Mouse (Mus musculus): ENCODE data around the gene Dop1b. TPM values are rescaled to one million over a fixed set of nuclear protein-coding genes. Genes with fewer than 3 reads are reported as not detected.

Dop1b gene
- polyA plus RNA-seq, 2 experiments: 13.0 to 18.9 TPM

DNA sequence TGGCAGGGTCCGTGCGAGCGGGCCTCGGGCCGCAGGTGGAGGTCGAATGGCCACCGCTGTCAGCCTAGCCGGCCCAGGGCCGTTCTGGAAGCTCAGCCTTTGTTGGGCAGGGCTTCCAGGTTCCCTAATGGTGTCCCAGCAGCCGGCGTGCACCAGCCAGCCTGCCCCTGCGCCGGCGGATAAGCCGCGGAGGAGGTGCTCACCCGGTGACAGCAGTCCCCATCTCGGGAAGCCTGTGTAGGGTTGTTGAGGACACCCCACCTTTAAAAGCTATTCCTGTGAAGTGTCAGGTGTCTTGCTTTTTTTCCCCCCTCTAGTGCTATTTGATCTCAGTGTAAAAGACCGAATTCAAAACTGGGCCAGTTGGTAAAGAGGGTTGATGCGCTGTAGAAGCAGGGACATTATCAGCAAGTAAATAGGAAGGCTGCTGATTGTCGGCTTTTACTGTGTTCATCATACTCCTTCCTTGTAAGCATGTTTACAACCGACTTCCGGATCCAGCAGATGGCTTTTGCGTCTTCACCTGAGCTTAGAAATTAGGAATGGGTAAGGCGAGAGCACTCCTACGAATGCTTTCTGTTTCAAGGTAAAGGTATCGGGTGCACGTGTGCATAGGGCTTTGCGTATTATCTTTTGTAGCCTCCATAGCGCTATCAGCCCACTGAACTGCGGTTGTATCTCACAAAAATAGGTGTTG lies 633 bp downstream of the Dop1b start:
- H3K4me1 ChIP-seq (ENCODE audit: control insufficient read depth, insufficient read depth, low read length): peaks cover 5% of the 10 kb centered on the region; the same call in 1 of the 2 replicates
- 11% methylated on average over 30 of the region's 31 CpGs for WGBS
- H3K9me3 ChIP-seq (ENCODE audit: control insufficient read depth, low read length): no peaks in the 10 kb centered on the region
- no peak overlapping the region for H3K27ac ChIP-seq (replicated peaks; ENCODE audit: low read depth, low read length)
- TF ChIP-seq POLR2A (IDR thresholded peaks at IDR 0.05; ENCODE audit: borderline replicate concordance, extremely low read depth, insufficient read depth, insufficient read length): no peak
- H3K27me3 ChIP-seq (ENCODE audit: control insufficient read depth, insufficient read depth, low read length): peaks cover 5% of the 10 kb centered on the region; the same call in 1 of the 2 replicates
- peak overlapping the region; percentile 75 for H3K4me3 ChIP-seq (replicated peaks; ENCODE audit: low read length)
- peak overlapping the region; percentile 95 for H3K4me2 ChIP-seq (replicated peaks; ENCODE audit: low read depth, low read length, severe bottlenecking)
- no peak for DNase-seq (ENCODE audit: low spot score)
- peak overlapping the region; percentile 77 for H3K9ac ChIP-seq (ENCODE audit: low read depth, low read length, severe bottlenecking)
- ATAC-seq (ENCODE audit: low FRiP score, low read depth): no peak
- H3K36me3 ChIP-seq (ENCODE audit: control insufficient read depth, insufficient read depth, low read length): 0 out of 2 replicates have a peak, but pooled peaks cover 3% of the 10 kb centered on the region

- ATAC-seq (ENCODE audit: low FRiP score, low read depth): no peak
- Histone ChIP-seq H3K9me3 (ENCODE audit: control insufficient read depth, low read length) (no peaks in the 10 kb centered on the region), H3K27me3 (ENCODE audit: control insufficient read depth, insufficient read depth, low read length) (peaks cover 5% of the 10 kb centered on the region; the same call in 1 of the 2 replicates), H3K4me1 (ENCODE audit: control insufficient read depth, insufficient read depth, low read length) (peaks cover 5% of the 10 kb centered on the region; the same call in 1 of the 2 replicates), H3K4me3 (replicated peaks; ENCODE audit: low read length) (peak overlapping the region; percentile 75), H3K36me3 (ENCODE audit: control insufficient read depth, insufficient read depth, low read length) (0 out of 2 replicates have a peak, but pooled peaks cover 3% of the 10 kb centered on the region), H3K27ac (replicated peaks; ENCODE audit: low read depth, low read length) (no peak overlapping the region), H3K9ac (ENCODE audit: low read depth, low read length, severe bottlenecking) (no peak overlapping the region), H3K4me2 (replicated peaks; ENCODE audit: low read depth, low read length, severe bottlenecking) (peak overlapping the region; percentile 95)
- DNase-seq (ENCODE audit: low spot score): no peak
- WGBS: 86% methylated on average over 7 of the region's 7 CpGs
- no peak for TF ChIP-seq POLR2A (IDR thresholded peaks at IDR 0.05; ENCODE audit: borderline replicate concordance, extremely low read depth, insufficient read depth, insufficient read length)
Observed at GRCm38 (mm10) chr16:93712966-93713365, 1.3 kb downstream of the Dop1b start.

DNA sequence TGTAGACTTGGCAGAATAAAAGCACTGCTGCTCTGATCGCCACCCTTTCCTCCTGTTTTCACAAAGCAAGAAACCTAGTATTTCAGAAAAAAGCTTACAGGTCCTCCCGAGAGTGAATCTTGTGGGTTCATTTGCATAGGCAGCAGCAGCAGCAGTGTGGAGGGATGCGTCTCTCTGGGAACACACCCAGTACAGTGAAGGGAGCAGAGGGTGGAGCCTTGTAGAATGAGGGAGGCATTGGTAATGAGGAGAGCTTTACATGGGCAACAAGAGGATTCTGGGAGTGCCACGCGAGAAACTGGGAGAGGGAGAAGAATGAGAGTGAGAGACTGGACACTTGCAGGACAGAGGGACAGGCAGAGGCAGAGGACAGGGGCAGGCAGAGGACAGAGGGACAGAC lies 2.7 kb downstream of the Dop1b start:
- Histone ChIP-seq H3K4me2 (replicated peaks; ENCODE audit: low read depth, low read length, severe bottlenecking) (no peak overlapping the region), H3K27me3 (ENCODE audit: control insufficient read depth, insufficient read depth, low read length) (peaks cover 5% of the 10 kb centered on the region; the same call in 1 of the 2 replicates), H3K9ac (ENCODE audit: low read depth, low read length, severe bottlenecking) (no peak overlapping the region), H3K4me3 (replicated peaks; ENCODE audit: low read length) (no peak overlapping the region), H3K4me1 (ENCODE audit: control insufficient read depth, insufficient read depth, low read length) (peaks cover 5% of the 10 kb centered on the region; the same call in 1 of the 2 replicates), H3K9me3 (ENCODE audit: control insufficient read depth, low read length) (no peaks in the 10 kb centered on the region), H3K27ac (replicated peaks; ENCODE audit: low read depth, low read length) (no peak overlapping the region), H3K36me3 (ENCODE audit: control insufficient read depth, insufficient read depth, low read length) (0 out of 2 replicates have a peak, but pooled peaks cover 3% of the 10 kb centered on the region)
- DNase-seq (ENCODE audit: low spot score) (no peak), ATAC-seq (ENCODE audit: low FRiP score, low read depth) (no peak)
- TF ChIP-seq POLR2A (IDR thresholded peaks at IDR 0.05; ENCODE audit: borderline replicate concordance, extremely low read depth, insufficient read depth, insufficient read length): no peak
- 34% methylated on average over 5 of the region's 5 CpGs for WGBS

DNA sequence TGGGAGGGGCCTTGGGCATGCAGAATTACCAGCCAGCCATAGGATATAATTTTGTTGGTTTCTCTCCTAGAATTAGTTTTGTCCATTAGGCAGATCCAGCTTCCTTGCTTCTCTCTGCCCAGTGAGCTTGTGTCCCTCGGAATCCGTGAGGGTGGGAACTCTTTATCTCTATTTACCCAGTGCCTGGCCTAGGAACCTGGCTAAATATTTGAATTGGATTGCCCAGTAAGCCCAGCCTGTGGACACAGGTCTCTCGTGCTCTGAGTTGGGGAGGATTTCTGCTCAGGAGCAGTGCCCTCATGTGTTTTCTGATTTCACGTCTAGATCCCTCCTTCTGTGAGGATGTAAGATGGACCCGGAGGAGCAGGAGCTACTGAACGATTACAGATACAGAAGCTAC lies 4.1 kb downstream of the Dop1b start:
- Histone ChIP-seq H3K9me3 (ENCODE audit: control insufficient read depth, low read length) (no peaks in the 10 kb centered on the region), H3K27me3 (ENCODE audit: control insufficient read depth, insufficient read depth, low read length) (peaks cover 5% of the 10 kb centered on the region; the same call in 1 of the 2 replicates), H3K4me1 (ENCODE audit: control insufficient read depth, insufficient read depth, low read length) (peaks cover 5% of the 10 kb centered on the region; the same call in 1 of the 2 replicates), H3K36me3 (ENCODE audit: control insufficient read depth, insufficient read depth, low read length) (0 out of 2 replicates have a peak, but pooled peaks cover 3% of the 10 kb centered on the region), H3K27ac (replicated peaks; ENCODE audit: low read depth, low read length) (no peak overlapping the region), H3K9ac (ENCODE audit: low read depth, low read length, severe bottlenecking) (no peak overlapping the region), H3K4me3 (replicated peaks; ENCODE audit: low read length) (no peak overlapping the region), H3K4me2 (replicated peaks; ENCODE audit: low read depth, low read length, severe bottlenecking) (no peak overlapping the region)
- no peak for TF ChIP-seq POLR2A (IDR thresholded peaks at IDR 0.05; ENCODE audit: borderline replicate concordance, extremely low read depth, insufficient read depth, insufficient read length)
- 95% methylated on average over 6 of the region's 6 CpGs for WGBS
- ATAC-seq (ENCODE audit: low FRiP score, low read depth): no peak
- no peak for DNase-seq (ENCODE audit: low spot score)

- WGBS: 30% methylated on average over 5 of the region's 5 CpGs
- peaks cover 5% of the 10 kb centered on the region; the same call in 1 of the 2 replicates for H3K27me3 ChIP-seq (ENCODE audit: control insufficient read depth, insufficient read depth, low read length)
- 0 out of 2 replicates have a peak, but pooled peaks cover 3% of the 10 kb centered on the region for H3K36me3 ChIP-seq (ENCODE audit: control insufficient read depth, insufficient read depth, low read length)
- H3K4me1 ChIP-seq (ENCODE audit: control insufficient read depth, insufficient read depth, low read length): peaks cover 5% of the 10 kb centered on the region; the same call in 1 of the 2 replicates
- no peaks in the 10 kb centered on the region for H3K9me3 ChIP-seq (ENCODE audit: control insufficient read depth, low read length)
- DNase-seq (ENCODE audit: low spot score) (no peak), ATAC-seq (ENCODE audit: low FRiP score, low read depth) (no peak)
- H3K27ac ChIP-seq (replicated peaks; ENCODE audit: low read depth, low read length): no peak overlapping the region
- H3K9ac ChIP-seq (ENCODE audit: low read depth, low read length, severe bottlenecking): no peak overlapping the region
- no peak for TF ChIP-seq POLR2A (IDR thresholded peaks at IDR 0.05; ENCODE audit: borderline replicate concordance, extremely low read depth, insufficient read depth, insufficient read length)
- no peak overlapping the region for H3K4me2 ChIP-seq (replicated peaks; ENCODE audit: low read depth, low read length, severe bottlenecking)
- H3K4me3 ChIP-seq (replicated peaks; ENCODE audit: low read length): no peak overlapping the region
Observed at GRCm38 (mm10) chr16:93717299-93717703, 5.6 kb downstream of the Dop1b start.
